Mouse (Mus musculus): ENCODE data around the gene Krt81. TPM values are rescaled to one million over a fixed set of nuclear protein-coding genes. Genes with fewer than 3 reads are reported as not detected.

The Krt81 gene
- not detected for total RNA-seq (2021)
- long read RNA-seq, experiment 1: 0 reads
- long read RNA-seq, experiment 2: 0 reads

DNA sequence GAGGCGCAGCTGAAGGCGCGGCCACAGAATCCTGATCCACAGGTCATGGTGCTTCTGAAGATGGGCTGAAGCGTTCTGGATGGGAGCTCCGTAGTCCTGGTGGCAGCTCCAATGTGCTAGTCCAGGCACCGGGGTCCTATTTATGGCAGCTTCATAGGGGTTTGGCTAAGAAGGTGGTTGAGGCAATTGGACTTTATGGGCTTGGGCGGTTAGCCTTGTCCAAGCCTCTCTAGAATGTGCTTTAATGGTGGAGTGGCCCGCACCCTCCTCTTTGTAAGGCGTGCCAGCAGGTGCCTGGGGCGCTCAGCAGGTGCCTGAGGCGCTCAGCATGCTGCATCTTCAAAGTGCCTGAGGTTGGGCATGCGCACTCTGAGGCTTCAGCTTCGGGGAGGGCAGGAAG lies at the start of gene Krt81:
Gene Krt81 (minus strand): TSS at position 101 of the 400 bp plus-strand sequence.
- DNase-seq (ENCODE audit: low spot score in 2 of 2): no peak

DNA sequence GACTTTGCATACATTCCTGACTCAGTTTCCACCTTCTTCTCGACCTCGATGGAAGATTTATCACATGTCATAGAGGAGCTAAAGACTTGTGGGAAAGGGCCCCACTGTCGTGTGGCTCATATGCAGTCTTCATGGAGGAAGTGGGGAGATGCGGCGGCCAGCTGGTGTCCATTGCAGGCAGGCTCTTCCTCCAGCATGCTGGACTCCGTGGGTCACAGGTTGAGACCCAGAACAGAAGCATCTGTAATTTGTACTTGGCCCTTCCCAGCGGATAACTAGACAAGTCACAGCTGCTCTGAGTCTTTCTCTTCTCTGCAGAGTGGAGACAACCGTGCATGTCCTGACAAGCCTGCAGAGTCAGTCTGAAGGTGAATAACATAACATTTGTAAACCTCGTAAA lies 44.7 kb upstream of the Krt81 start:
- DNase-seq (ENCODE audit: low spot score in 2 of 2): no peak

DNA sequence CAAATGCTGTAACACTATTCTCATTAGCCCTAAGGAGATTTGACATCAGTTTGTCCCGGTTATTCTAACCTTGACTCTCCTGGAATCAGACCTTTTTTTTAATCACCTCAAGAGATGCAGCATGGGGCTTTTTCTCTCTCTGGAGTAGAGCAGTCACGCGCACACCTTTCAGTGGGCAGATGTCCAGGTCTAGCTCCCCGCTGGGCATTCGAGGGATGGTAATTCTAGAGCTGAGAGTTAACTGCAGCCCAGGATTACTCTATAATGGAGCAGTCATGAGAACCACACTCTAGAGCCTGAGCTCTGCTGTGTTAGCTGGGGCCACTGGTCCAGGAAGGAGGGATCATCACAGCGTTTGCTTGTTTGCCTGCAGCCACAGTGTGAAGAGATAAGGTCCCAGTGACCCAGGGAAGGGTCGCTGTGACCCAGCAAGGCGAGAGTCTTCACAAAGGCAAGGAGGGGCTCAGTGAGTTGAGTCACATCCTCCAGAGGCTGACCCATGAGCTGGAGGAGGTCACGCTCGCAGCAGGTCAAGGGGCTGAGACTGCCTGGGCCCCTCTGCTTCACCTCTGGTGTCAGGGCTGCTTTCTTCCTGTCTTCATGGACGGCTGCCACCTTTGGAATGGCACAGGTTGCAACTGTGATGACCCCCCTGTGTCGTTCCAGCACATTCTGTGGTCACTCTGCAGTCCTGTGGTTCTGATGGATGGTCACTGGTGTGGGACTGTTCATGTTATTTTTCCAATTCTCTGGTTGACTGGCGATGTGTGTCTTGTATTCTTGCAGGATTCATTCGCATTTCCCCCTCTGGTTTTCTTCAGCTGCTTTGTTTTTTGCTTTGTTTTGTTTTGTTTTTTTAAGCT lies 43.6 kb upstream of the Krt81 start:
- DNase-seq (ENCODE audit: low spot score in 2 of 2): no peak

DNA sequence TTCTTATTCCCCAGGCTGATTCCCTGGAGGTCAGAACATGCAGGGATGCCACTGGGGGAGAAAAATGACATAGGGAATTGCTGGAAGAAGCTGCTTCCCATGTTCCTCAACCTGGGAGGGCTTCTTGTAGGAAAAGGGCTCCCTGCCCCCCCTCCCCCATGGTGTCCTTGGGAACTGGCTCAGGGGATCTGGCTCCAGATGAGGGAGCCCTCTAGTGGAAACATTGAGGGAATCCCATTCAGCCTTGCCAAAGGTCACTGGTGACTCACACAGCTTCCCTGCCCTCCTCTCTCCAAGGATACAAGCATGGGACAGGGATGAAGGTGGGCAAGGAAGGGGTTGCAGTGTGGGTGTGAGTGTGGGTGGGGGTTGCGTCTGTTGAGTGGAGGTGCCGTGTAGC lies 33.6 kb upstream of the Krt81 start:
- peak in 1 of 2 experiments; percentile 10 for DNase-seq (ENCODE audit: low spot score in 2 of 2)

DNA sequence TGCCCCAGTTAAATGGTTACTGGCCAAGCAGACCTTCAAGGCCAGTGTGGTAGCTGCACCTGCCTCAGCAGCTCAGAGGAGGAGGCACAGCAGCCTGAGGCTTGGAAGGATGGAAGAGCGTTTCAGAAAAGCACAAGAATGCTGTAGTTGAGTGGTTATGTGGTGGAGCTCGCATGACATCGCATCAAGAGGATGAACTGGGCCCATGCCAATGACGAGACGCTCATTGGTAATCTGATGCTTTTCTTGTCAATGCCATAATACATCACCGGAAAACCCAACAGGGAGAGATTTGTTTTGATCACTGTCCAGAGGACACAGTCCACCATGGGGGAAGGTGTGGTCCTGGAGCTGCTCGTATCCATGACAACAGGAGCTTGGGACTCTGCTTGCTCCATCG lies 31.7 kb upstream of the Krt81 start:
- DNase-seq (ENCODE audit: low spot score in 2 of 2): no peak

DNA sequence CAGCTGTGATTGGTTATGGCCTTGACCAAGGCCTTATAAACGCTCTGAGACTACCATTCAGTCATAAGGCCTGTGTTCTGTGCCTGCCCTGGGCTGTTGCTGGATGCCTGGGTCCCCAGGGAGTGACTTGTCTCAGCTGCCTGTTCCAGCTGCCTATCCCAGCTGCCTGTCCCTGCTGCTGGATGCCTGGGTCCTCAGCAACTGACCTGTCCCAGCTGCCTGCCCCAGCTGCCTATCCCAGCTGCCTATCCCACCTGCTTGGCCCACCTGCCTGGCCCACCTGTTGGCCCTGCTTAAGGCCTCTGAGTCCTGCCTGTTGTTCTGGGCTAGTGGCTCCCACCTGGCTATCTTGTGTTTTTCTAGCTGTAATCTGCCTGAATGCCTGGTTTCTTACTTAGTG lies 30.7 kb upstream of the Krt81 start:
- DNase-seq (ENCODE audit: low spot score in 2 of 2): no peak

DNA sequence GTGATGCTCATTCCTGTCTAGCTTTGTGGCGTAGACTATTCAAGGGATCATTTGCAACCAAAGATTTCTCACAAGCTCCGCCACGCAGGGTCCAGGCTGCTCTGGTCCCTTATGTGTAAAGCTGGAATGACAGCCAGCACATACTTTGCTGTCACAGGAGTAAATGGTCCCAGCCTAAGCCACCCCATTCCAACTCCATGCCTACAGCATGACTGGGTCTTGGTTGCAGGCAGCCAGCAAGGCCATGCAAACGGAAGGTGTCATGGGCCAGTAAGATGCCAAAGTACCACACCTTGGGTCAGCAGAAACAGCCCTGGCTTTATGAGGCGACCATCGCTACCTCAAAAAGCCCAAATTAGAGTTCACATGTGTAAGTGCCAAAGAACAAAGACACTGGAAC lies 30.2 kb upstream of the Krt81 start:
- no peak for DNase-seq (ENCODE audit: low spot score in 2 of 2)

DNA sequence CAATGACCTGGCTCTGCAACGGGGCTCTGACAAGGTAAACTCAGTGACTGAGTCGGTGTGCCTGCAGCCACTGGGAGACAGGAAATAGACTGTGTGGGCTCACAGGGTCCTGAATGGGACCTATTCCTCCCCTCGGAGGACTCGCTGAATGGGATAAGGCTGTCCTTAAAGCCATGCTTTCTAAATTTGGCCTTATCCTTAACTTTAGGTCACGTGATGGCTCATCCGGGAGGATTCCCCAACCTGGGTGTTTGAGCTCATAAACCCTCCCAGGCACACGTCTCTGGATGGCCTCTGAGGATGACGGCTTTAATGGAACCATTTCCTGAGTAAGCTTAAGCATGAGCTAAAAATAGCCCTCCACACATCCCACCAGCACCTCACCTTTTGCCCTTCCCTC lies 29.2 kb upstream of the Krt81 start:
- DNase-seq (ENCODE audit: low spot score in 2 of 2): no peak

DNA sequence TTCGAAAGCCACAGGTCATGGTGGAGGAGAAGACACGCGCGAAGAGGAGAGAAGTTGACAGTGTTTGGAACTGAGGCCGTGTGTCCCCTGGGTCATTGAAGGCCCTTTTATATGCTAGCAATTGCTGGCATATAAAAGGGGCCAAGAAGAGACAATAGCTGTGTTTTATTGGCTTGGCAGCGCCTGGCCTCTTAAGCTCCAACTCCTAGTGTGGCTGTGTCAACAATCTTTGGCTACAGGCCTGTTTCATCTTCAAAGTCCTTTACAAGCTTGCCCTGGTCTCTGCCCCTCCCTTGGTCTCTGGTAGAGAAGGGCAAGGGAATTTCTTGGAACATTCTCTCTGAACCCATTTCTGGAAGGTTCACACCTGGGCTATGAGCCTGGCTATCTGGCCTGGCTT lies 27.9 kb upstream of the Krt81 start, which contains the start of gene Krt83:
Gene Krt83 (minus strand): TSS at position 82 of the 400 bp plus-strand sequence.
- no peak for DNase-seq (ENCODE audit: low spot score in 2 of 2)

DNA sequence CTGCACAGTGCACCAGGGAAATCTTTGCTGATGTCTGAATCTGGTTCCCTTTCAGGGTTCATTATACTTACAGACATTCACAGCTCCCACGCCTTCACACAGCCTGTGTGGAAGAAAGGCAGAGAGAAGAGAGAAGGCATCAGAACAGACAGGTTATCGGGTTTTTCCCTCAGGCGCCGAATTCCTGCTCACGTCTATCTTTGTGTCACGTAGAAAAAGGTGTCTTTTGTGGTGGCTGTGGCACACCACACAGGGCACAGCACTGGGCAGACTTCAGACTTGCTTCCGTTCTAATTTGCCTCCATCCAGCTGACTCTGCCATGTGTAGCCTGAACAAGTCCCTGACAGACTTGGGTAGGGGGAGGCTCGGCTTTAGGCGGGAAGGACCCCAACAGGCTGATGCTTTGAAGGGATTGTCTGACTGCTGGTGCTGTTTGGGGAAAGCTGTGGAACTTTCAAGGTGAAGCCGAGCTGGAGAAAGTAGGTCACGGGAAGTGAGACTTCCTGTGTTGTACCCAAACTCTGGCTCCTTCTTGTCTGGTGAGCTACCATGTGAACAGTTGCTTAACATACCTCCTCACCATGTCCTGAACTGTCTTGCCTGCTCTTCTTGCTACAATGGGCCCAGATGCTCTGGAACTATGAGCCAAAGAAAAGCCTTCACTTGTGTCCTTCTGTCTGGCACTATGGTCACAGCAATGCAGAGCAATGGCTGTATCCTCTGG lies 22.5 kb upstream of the Krt81 start:
- DNase-seq (ENCODE audit: low spot score in 2 of 2): peak; percentile 28 to 55

DNA sequence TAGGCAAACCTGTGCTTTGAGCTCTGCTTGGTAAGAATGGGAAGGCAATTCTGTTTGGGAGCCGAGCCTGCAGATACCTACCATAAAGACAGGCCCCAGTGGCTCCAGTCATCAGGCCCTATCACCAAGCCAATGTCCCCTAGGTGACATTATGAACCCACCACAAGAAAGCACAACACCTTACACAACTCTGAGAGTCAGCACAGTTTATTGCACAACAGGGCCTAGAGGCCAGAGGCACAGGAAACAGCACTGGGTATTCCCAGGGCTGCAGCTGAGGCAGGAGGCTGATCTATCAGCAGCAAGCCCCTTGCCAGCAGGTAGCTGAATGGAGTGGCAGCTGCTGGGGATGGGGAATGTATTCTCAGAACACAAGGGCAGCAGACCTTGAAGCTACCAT lies 21.4 kb upstream of the Krt81 start:
- no peak for DNase-seq (ENCODE audit: low spot score in 2 of 2)

DNA sequence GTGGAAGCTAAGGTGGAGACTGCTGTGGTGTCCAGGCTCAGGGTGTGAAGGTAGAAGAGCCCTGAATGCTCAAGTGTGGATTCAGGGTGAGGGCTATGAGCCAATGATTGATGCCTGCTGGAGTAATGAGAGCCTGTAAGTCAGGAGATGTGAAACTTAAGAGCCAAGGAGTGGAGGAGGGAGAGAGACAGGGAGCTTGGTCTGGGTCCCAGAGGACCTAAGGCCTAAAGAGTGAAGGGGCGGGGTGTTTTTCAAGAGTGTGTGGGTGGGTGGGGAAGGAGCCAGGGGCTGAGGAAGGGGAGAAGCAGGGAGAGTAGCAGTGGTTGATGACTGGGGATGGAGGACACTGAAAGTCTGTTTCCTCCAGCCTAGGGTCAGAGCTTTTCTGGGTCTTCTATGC lies 20.1 kb upstream of the Krt81 start:
- DNase-seq (ENCODE audit: low spot score in 2 of 2): no peak

DNA sequence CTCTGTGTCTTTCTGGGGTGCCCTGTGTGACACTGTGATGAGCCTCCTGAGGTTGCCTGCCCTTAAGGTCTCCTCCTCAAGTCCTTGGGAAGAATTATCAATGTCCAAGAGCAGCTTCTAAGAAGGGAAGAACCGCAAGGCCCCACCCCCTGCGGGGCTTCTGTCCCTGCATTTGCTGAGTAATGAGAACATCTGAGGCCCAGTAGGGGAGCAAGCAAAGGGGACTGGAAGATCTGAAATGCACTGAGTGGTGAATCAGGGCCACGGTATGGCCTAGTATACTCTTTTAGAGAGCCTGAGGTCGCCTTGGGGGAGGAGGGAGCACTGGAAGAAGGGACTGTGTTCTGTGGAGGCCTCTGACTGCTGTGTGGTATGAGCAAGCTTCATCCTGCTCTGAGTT lies 18.5 kb upstream of the Krt81 start:
- DNase-seq (ENCODE audit: low spot score in 2 of 2): no peak

DNA sequence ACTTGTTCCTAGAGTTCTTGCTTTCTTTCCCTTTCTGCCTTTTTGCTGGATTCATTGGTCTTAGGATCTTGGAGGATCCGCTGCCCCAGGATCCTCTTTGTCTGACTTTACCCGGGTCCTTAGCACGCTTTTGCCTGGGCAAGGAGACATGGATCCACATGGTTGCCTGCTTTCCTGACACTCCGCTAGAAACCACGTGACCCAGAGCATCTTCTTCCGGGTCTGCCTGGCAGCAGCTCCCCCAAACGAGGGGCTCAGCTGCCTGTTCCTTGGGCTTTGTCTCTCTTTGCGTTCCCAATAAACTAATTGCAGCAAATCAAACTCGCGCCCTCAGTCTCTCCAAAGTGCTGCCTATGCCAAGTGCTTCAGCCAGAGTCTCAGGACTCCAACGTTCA lies 16.1 kb upstream of the Krt81 start:
- DNase-seq (ENCODE audit: low spot score in 2 of 2): no peak

DNA sequence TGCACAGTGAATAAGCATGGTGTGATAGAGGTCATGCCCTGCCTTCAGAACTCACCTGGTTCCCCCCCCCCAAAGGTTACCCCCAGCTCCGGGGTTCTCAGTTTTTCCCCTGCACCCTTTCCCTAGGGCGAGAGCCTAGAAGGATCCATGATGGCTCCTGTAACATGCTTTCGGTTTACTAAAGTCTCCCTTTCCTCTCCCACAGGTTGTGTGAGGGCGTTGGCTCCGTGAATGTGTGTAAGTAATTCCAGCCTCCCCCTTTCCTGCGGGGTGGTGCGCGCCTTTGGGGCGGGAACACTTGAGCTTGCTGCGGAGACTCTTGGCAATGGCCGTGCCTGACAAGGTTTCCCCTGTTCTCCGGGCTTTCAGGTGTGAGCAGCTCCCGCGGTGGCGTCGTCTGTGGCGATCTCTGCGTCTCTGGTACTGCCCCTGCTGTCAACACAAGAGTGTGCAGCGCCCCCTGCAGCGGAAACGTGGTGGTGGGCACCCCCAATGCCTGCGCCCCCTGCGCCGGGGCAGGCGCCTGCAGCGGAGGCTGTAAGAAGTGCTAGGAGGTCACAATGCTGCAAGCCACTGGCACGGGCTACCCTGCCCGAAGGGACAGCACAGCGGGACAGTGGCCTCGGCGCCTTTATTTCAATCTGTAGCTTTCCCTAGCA lies 15.6 kb upstream of the Krt81 start:
- peak; percentile 44 to 58 for DNase-seq (ENCODE audit: low spot score in 2 of 2)

DNA sequence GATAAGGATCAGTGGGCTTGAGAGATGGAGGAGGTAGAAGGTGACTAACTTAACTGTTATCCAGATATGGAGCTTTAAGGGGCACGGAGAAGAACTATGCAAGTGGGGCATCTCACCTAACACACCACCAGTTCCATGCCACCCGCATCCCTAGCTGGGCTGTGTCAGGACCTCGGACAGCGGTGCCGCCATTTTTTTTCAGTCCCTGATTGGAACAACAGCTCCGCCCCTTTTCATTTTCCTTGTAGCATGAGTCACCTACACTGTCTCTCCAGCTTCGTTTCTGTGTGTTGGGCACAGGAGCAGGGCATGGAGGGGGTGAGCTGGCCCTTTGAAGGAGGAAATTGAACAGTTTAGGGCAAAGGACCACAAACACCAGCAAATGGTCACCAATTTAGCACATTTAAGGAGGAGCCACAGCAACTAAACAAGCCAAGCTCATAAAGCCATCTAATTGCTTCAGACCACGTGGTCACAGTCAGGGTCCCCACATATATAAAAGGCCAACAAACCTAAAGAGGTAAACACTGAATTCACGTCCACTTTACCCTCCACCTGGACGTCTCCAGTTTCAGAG lies 9.5 kb upstream of the Krt81 start, which contains the start of gene Krt86:
Gene Krt86 (plus strand): TSS at position 527 of the 577 bp plus-strand sequence.
- no peak for DNase-seq (ENCODE audit: low spot score in 2 of 2)

DNA sequence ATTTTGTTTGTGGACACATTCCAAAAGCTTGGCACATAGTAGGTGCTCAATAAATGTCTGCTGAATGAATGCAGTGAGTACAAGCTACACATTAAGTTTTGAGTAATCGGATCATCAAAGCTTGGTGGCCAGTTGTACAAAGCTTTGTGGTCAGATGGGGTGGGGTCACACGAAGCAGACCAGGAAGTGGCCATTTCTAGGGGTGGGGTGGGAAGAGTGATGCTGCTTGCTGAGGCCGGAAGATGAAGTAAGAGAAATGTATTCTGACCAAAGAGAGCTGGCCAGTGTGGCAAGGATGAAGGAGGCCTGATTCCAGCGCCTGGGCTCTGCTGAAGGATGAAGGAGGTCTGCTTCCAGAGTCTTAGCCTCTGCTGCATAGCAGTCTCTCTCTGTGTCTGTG lies 5.5 kb upstream of the Krt81 start:
- no peak for DNase-seq (ENCODE audit: low spot score in 2 of 2)

DNA sequence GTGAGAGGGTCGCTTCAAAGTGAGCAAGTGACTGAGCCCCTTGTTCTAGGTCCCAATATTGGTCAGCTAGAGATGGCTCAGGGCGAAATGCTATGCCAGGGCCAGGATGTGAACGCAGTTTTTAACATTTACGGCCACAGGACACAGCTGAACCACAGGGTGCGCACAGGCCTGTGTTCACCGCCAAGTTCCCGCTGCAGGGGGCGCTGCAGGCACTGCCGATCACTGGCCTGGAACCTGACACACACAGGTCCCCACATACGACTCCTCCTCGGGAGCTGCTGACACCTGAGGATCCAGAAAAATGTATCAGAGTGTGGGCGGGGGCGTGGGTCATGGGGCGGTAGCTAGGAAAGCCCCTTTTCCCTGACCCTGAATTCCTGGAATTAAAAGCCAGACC lies 4.3 kb downstream of the Krt81 start:
- no peak for DNase-seq (ENCODE audit: low spot score in 2 of 2)

DNA sequence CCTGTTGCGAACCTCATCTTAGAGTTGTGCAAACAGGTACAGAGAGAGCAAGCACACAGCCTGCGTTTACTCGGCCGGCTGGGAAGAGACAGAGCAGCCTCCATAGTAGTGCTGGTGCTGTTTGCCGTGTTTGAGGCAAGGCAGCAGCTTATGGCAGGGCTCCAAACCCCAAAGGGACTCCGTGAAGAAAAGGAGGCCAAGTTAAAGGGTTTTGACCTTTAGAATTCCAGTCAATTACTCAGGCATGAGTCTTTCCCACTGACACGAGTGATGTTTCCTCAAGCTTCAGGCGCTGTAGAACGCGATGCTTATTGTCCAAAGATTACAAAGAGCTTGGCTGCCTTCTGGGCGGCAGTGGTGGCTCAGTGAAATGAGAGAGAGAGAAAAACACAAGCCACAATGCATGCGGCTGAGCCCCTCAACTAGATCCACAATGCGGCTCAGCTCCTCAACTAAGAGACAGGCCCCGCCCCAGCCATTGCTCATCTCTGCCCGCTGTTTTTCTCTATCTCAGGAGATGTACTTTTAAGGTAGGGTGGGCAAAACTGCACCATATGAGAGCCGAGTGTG lies 5.1 kb downstream of the Krt81 start:
- no peak for DNase-seq (ENCODE audit: low spot score in 2 of 2)

DNA sequence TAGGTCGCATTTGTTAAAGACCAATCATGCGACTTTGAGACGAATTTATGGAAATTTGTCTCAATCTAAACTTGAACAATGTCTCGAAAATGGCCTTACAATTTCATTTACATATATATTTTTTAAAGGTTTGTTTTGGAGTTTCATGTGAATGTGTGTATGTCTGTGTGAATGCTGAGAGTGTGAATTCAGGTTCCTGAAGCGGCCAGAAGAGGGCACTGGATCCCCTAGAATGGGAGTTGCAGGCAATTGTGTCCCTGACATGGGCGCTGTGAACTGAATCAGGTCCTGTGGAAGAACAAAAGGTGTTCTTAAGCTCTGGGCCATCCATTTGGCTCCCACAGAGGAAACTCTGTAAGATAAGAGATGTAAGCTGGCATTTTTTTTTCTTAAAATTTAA lies 7.7 kb downstream of the Krt81 start:
- DNase-seq (ENCODE audit: low spot score in 2 of 2): no peak

DNA sequence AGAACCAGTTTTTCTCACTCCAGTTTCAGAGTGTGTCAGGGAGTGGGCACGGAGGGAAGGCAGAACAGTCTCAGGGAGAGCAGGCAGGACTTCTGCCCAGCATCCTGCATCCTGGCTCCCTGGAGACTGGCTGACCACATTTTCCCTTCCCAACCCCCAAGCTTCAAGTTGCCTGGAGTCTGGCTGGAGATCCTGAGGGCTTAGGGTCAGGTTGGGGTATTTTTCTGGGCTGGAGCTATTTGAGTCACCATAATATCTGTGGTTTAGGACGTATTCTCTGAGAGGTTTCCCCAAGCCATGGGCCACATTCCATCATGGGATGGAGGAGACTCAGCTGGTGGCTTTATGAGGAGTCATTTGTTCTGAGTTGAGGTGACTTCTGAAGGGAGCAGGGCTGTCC lies 8.3 kb downstream of the Krt81 start:
- DNase-seq (ENCODE audit: low spot score in 2 of 2): no peak
